24 mouse cellular contexts compared by ENCODE assay signal in genomic region chr16:30082965-30083364, GRCm38 (mm10).
"Had no signal": no experiment of that assay in that cellular context is flagged by ENCODE, and none has a peak within 500 bp of the region (broad histone marks: within the 10 kb centered on the region; RNA-seq: fewer than 3 reads in every experiment).

No protein-coding gene starts in this region.

- DNase-seq: gastrocnemius, postnatal 14 days; gastrocnemius, postnatal 36 days; heart, adult 11 months; heart, adult 2 months; heart, postnatal 14 days; heart, postnatal 36 days; kidney, adult 18-20 months; kidney, postnatal 10 days; layer of hippocampus, adult 9-11 months; layer of hippocampus, postnatal 36 days; left cerebral cortex, postnatal 4 days; liver; liver, embryonic 13.5 days; liver, postnatal 0 days had no signal

- H3K9me3 ChIP-seq: heart, embryonic 13.5 days; heart, embryonic 15.5 days; hindbrain, embryonic 13.5 days; hindbrain, embryonic 15.5 days; limb, embryonic 12.5 days; liver, embryonic 13.5 days; liver, embryonic 15.5 days had no signal

- H3K4me1 ChIP-seq: hindbrain, embryonic 15.5 days; liver, embryonic 15.5 days had no signal

- ATAC-seq: hindbrain, postnatal 0 days; intestine, embryonic 16.5 days; liver, postnatal 0 days had no signal

- H3K27me3 ChIP-seq: limb, embryonic 12.5 days; liver, embryonic 13.5 days; liver, embryonic 15.5 days had no signal

- H3K4me3 ChIP-seq: heart, adult 2 months; heart, embryonic 13.5 days; heart, embryonic 15.5 days; hindbrain, embryonic 13.5 days; hindbrain, embryonic 15.5 days; limb, embryonic 12.5 days; liver, embryonic 13.5 days; liver, embryonic 15.5 days had no signal

- H3K36me3 ChIP-seq: heart, embryonic 13.5 days; heart, embryonic 15.5 days; hindbrain, embryonic 13.5 days; hindbrain, embryonic 15.5 days; limb, embryonic 12.5 days; liver, embryonic 13.5 days; liver, embryonic 15.5 days had no signal

- H3K4me2 ChIP-seq: heart, embryonic 11.5 days; heart, embryonic 13.5 days; heart, embryonic 15.5 days; hindbrain, embryonic 13.5 days; hindbrain, embryonic 15.5 days; limb, embryonic 12.5 days; liver, embryonic 11.5 days; liver, embryonic 13.5 days; liver, embryonic 15.5 days had no signal

- H3K9ac ChIP-seq: heart, embryonic 13.5 days; heart, embryonic 15.5 days; hindbrain, embryonic 13.5 days; hindbrain, embryonic 15.5 days; limb, embryonic 12.5 days; liver, embryonic 13.5 days; liver, embryonic 15.5 days; liver, postnatal 0 days had no signal

- H3K27ac ChIP-seq: heart, adult 2 months; heart, embryonic 13.5 days; heart, embryonic 15.5 days; hindbrain, embryonic 13.5 days; hindbrain, embryonic 15.5 days; hindbrain, postnatal 0 days; liver, embryonic 13.5 days; liver, embryonic 15.5 days had no signal
